Mouse (Mus musculus): Measurements from ENCODE around the gene H2-Ob. TPM values are rescaled to one million over a fixed set of nuclear protein-coding genes. Genes with fewer than 3 reads are reported as not detected.

The H2-Ob gene
- polyA plus RNA-seq (2015; fragmentation: Nextera tagmentation; extraction: Ambion mirVana) = 0.17 and 0.24 TPM in 2 replicates

DNA sequence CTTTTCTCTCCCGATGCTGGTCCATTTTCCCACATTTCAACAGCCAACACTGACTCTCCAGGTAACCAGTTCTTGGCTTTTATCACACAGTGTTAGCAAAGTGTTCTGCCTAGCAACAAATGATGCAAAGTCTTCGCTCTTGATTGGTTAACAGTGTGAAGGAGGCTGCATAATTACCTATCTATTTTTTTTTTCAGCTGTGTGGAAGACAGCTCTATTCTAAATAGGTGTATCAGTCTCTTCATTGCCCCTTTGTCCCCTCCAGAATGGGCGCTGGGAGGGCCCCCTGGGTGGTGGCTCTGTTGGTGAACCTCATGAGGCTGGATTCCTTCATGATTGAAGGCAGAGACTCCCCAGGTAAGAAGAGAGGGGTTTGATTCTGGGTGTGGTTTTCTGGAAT, at the start of gene H2-Ob:
Gene H2-Ob, plus strand, starts transcription at position 198 of the 400 bp plus-strand sequence.
- H3K4me1 ChIP-seq (ENCODE audit: control insufficient read depth, insufficient read depth, low read length) = no peaks in the 10 kb centered on the region
- H3K4me2 ChIP-seq (ENCODE audit: low read depth, low read length) = 0 out of 2 replicates have a peak within 1 kb of the TSS, but pooled peaks have one; percentile 6
- no peaks in the 10 kb centered on the region for H3K9me3 ChIP-seq (replicated peaks; ENCODE audit: control insufficient read depth, low read length)
- no peaks in the 10 kb centered on the region for H3K36me3 ChIP-seq (ENCODE audit: control insufficient read depth, insufficient read depth)
- no peak within 1 kb of the TSS for H3K9ac ChIP-seq (ENCODE audit: low read length)
- H3K27ac ChIP-seq (ENCODE audit: low read length) = peak within 1 kb of the TSS; percentile 58
- 54% methylated on average over 3 of the region's 3 CpGs for WGBS
- H3K4me3 ChIP-seq (ENCODE audit: low read length) = no peak within 1 kb of the TSS
- no peaks in the 10 kb centered on the region for H3K27me3 ChIP-seq (ENCODE audit: control insufficient read depth, insufficient read depth, low read length)
- ATAC-seq (replicated peaks; ENCODE audit: extremely low read depth, insufficient read depth, low FRiP score) = no peak

DNA sequence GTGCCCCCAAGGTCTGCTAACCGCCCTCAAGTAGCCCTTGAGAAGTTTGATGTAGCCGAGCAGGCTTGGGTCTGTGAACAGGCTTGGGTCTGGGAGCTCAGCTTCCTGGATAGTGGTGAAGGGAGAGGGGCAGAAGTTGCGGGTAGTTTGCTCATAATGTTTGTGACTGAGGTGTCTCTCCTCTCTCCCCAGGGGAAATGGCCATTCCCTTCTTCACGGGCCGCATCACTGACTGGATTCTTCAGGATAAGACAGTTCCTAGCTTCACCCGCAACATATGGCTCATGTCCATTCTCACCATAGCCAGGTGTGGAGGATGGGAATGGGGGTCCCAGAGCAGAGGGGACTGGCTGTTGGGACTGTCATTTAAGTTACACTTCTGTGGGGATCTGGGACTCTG, 49.7 kb upstream of the H2-Ob start:
- Histone ChIP-seq H3K27ac (ENCODE audit: low read length) (no peak overlapping the region), H3K27me3 (ENCODE audit: control insufficient read depth, insufficient read depth, low read length) (peaks cover 45% of the 10 kb centered on the region), H3K4me3 (ENCODE audit: low read length) (no peak overlapping the region), H3K4me1 (ENCODE audit: control insufficient read depth, insufficient read depth, low read length) (peaks cover 7% of the 10 kb centered on the region), H3K4me2 (ENCODE audit: low read depth, low read length) (0 out of 2 replicates have a peak overlapping the region, but pooled peaks have one; percentile 19), H3K9ac (ENCODE audit: low read length) (no peak overlapping the region), H3K9me3 (replicated peaks; ENCODE audit: control insufficient read depth, low read length) (no peaks in the 10 kb centered on the region), H3K36me3 (ENCODE audit: control insufficient read depth, insufficient read depth) (no peaks in the 10 kb centered on the region)
- WGBS = 76% methylated on average over 6 of the region's 6 CpGs
- no peak for ATAC-seq (replicated peaks; ENCODE audit: extremely low read depth, insufficient read depth, low FRiP score)

GRCm38 (mm10) chr17:34192852-34193251, 45.9 kb upstream of the H2-Ob start:
- ATAC-seq (replicated peaks; ENCODE audit: extremely low read depth, insufficient read depth, low FRiP score) = no peak
- no peak overlapping the region for H3K4me3 ChIP-seq (ENCODE audit: low read length)
- H3K9me3 ChIP-seq (replicated peaks; ENCODE audit: control insufficient read depth, low read length) = no peaks in the 10 kb centered on the region
- no peak overlapping the region for H3K4me2 ChIP-seq (ENCODE audit: low read depth, low read length)
- H3K9ac ChIP-seq (ENCODE audit: low read length) = no peak overlapping the region
- no peak overlapping the region for H3K27ac ChIP-seq (ENCODE audit: low read length)
- H3K36me3 ChIP-seq (ENCODE audit: control insufficient read depth, insufficient read depth) = no peaks in the 10 kb centered on the region
- peaks cover 55% of the 10 kb centered on the region for H3K27me3 ChIP-seq (ENCODE audit: control insufficient read depth, insufficient read depth, low read length)
- H3K4me1 ChIP-seq (ENCODE audit: control insufficient read depth, insufficient read depth, low read length) = peaks cover 10% of the 10 kb centered on the region
- 28% methylated on average over 16 of the region's 16 CpGs for WGBS

GRCm38 (mm10) chr17:34193468-34193867, 45.2 kb upstream of the H2-Ob start:
- no peak overlapping the region for H3K4me2 ChIP-seq (ENCODE audit: low read depth, low read length)
- no peak overlapping the region for H3K9ac ChIP-seq (ENCODE audit: low read length)
- ATAC-seq (replicated peaks; ENCODE audit: extremely low read depth, insufficient read depth, low FRiP score) = no peak
- 49% methylated on average over 8 of the region's 8 CpGs for WGBS
- no peaks in the 10 kb centered on the region for H3K36me3 ChIP-seq (ENCODE audit: control insufficient read depth, insufficient read depth)
- peaks cover 10% of the 10 kb centered on the region; the same call in 1 of the 2 replicates for H3K4me1 ChIP-seq (ENCODE audit: control insufficient read depth, insufficient read depth, low read length)
- H3K27ac ChIP-seq (ENCODE audit: low read length) = no peak overlapping the region
- no peak overlapping the region for H3K4me3 ChIP-seq (ENCODE audit: low read length)
- H3K27me3 ChIP-seq (ENCODE audit: control insufficient read depth, insufficient read depth, low read length) = peaks cover 57% of the 10 kb centered on the region
- H3K9me3 ChIP-seq (replicated peaks; ENCODE audit: control insufficient read depth, low read length) = no peaks in the 10 kb centered on the region

GRCm38 (mm10) chr17:34194723-34195122, 44.0 kb upstream of the H2-Ob start:
- no peak overlapping the region for H3K9ac ChIP-seq (ENCODE audit: low read length)
- no peak overlapping the region for H3K27ac ChIP-seq (ENCODE audit: low read length)
- no peak overlapping the region for H3K4me3 ChIP-seq (ENCODE audit: low read length)
- WGBS = 91% methylated on average over 4 of the region's 4 CpGs
- peaks cover 10% of the 10 kb centered on the region; the same call in 1 of the 2 replicates for H3K4me1 ChIP-seq (ENCODE audit: control insufficient read depth, insufficient read depth, low read length)
- H3K4me2 ChIP-seq (ENCODE audit: low read depth, low read length) = no peak overlapping the region
- ATAC-seq (replicated peaks; ENCODE audit: extremely low read depth, insufficient read depth, low FRiP score) = no peak
- H3K9me3 ChIP-seq (replicated peaks; ENCODE audit: control insufficient read depth, low read length) = no peaks in the 10 kb centered on the region
- peaks cover 60% of the 10 kb centered on the region for H3K27me3 ChIP-seq (ENCODE audit: control insufficient read depth, insufficient read depth, low read length)
- no peaks in the 10 kb centered on the region for H3K36me3 ChIP-seq (ENCODE audit: control insufficient read depth, insufficient read depth)

DNA sequence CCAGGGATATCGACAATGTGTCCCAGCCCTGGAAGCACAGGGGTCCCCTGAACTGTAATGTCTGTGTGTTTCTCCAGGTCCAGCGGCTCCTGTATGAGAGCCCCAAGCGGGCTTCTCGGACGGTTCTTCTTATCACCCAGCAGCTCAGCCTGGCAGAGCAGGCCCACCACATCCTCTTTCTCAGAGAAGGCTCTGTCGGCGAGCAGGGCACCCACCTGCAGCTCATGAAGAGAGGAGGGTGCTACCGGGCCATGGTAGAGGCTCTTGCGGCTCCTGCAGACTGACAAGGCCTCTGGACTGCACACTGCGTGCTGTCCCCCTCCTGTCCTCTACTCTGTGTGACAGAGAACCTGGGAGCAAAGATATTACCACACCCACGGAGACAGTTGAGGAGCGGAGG, 42.2 kb upstream of the H2-Ob start:
- Histone ChIP-seq H3K36me3 (ENCODE audit: control insufficient read depth, insufficient read depth) (no peaks in the 10 kb centered on the region), H3K9me3 (replicated peaks; ENCODE audit: control insufficient read depth, low read length) (no peaks in the 10 kb centered on the region), H3K9ac (ENCODE audit: low read length) (no peak overlapping the region; the same call in 1 of the 2 replicates), H3K4me1 (ENCODE audit: control insufficient read depth, insufficient read depth, low read length) (peaks cover 10% of the 10 kb centered on the region; the same call in 1 of the 2 replicates), H3K27me3 (ENCODE audit: control insufficient read depth, insufficient read depth, low read length) (peaks cover 55% of the 10 kb centered on the region), H3K4me2 (ENCODE audit: low read depth, low read length) (peak overlapping the region; percentile 89; the same call in 1 of the 2 replicates), H3K27ac (ENCODE audit: low read length) (peak overlapping the region; percentile 62), H3K4me3 (ENCODE audit: low read length) (no peak overlapping the region)
- 28% methylated on average over 12 of the region's 12 CpGs for WGBS
- no peak; the same call in 1 of the 2 replicates for ATAC-seq (replicated peaks; ENCODE audit: extremely low read depth, insufficient read depth, low FRiP score)

DNA sequence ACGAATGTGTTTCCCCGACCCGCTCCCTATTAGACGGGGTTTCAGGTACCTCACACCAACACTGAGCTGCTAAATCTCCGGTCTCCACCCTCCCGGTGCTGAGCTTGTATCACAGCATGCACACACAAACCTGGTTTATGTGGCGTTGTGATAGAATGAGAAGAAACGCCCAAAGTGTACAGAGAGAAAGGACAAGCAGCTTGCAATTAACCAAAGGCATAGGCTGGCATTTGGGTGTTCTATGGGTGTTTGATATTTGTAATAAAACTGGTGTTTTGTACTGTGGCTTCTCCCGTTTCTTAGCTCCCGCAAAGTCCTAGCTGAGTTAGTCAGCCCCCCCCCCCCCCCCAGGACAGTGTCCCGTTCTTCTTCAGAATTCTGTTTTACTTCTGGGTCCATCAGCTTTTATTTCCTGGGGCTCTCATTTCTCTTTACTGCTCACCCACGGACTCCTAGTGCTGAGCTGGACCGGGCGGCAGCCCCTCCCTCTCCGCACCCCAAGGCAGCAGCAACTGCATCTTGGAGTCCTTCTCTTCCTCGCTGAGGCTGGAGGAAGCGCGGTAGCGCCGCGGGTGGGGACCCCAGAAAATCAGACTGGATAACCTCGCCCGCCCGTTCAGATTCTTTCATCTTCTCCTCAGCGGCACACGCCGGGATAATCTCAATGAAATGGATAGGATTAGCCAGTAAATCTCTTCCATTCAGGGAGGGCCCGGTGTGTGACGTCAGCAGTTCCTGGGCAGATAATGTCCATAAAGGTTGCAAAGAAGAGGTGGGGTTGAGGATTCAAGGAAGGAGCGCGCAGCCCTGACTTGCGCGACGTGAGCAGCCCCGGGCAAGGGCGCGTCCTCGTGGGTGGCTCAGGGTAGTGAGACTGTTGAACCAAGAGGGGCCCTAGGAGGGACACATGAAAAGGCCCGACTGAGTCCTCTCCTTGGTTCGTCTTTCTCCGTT, 41.5 kb upstream of the H2-Ob start, which contains the start of gene Psmb8:
Gene Psmb8, plus strand, starts transcription at position 781 of the 954 bp plus-strand sequence.
- 4% methylated on average over 41 of the region's 41 CpGs for WGBS
- Histone ChIP-seq H3K27ac (ENCODE audit: low read length) (peak within 1 kb of the TSS; percentile 62), H3K4me2 (ENCODE audit: low read depth, low read length) (peak within 1 kb of the TSS; percentile 89), H3K9ac (ENCODE audit: low read length) (peak within 1 kb of the TSS; percentile 75), H3K4me1 (ENCODE audit: control insufficient read depth, insufficient read depth, low read length) (peaks cover 10% of the 10 kb centered on the region; the same call in 1 of the 2 replicates), H3K4me3 (ENCODE audit: low read length) (peak within 1 kb of the TSS; percentile 69), H3K9me3 (replicated peaks; ENCODE audit: control insufficient read depth, low read length) (no peaks in the 10 kb centered on the region), H3K27me3 (ENCODE audit: control insufficient read depth, insufficient read depth, low read length) (peaks cover 52% of the 10 kb centered on the region), H3K36me3 (ENCODE audit: control insufficient read depth, insufficient read depth) (no peaks in the 10 kb centered on the region)
- peak; percentile 85 for ATAC-seq (replicated peaks; ENCODE audit: extremely low read depth, insufficient read depth, low FRiP score)

DNA sequence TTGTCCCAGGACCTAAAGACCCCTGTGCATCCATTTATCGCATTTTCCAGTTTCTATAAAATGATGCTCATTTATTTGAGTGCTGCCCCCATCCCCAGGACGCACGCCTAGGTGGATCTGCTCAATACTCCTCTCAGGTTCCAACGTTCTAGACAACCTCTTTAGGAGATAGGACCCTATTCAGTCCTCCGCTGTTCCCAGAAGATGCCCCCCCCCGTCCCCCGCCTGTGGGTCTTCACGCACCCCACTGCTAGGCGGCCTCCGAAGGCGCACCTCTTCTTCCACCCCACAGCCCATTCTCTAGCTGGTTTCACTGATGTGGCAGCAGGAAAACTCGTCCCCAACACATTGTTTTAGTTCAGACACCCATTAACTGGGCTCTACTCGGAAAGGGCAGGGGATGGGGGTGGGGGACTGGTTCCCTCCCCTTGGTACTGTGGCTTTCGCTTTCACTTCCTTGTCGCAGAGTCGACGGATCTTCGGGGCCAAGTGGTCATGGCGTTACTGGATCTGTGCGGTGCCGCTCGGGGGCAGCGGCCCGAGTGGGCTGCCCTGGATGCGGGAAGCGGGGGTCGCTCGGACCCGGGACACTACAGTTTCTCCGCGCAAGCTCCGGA, 40.7 kb upstream of the H2-Ob start:
- H3K27me3 ChIP-seq (ENCODE audit: control insufficient read depth, insufficient read depth, low read length) = peaks cover 50% of the 10 kb centered on the region
- WGBS = 3% methylated on average over 32 of the region's 32 CpGs
- peaks cover 10% of the 10 kb centered on the region; the same call in 1 of the 2 replicates for H3K4me1 ChIP-seq (ENCODE audit: control insufficient read depth, insufficient read depth, low read length)
- H3K9me3 ChIP-seq (replicated peaks; ENCODE audit: control insufficient read depth, low read length) = no peaks in the 10 kb centered on the region
- no peaks in the 10 kb centered on the region for H3K36me3 ChIP-seq (ENCODE audit: control insufficient read depth, insufficient read depth)
- peak overlapping the region; percentile 89 for H3K4me2 ChIP-seq (ENCODE audit: low read depth, low read length)
- no peak overlapping the region for H3K27ac ChIP-seq (ENCODE audit: low read length)
- H3K4me3 ChIP-seq (ENCODE audit: low read length) = peak overlapping the region; percentile 69
- H3K9ac ChIP-seq (ENCODE audit: low read length) = peak overlapping the region; percentile 75
- ATAC-seq (replicated peaks; ENCODE audit: extremely low read depth, insufficient read depth, low FRiP score) = peak; percentile 39; the same call in 1 of the 2 replicates
